Mouse (Mus musculus) urinary bladder, adult 2 months (tissue): ENCODE data around the gene Olfml3. TPM values are rescaled to one million over a fixed set of nuclear protein-coding genes. Genes with fewer than 3 reads are reported as not detected.

Experiments used
- DNase-seq: peaks from one replicate; pipeline ENCODE4 v3.0.0; 2022; ENCODE audit warnings: low spot score
- polyA plus RNA-seq: library from polyadenylated mRNA; depleted of rRNA; stranded (reverse); fragments of >200 nt; gene quantifications from 2 replicates; pipeline ENCODE4 v1.2.3, GENCODE M21; 2012; rRNA removed

Gene Olfml3
- polyA plus RNA-seq, 1 experiment = 23.7 TPM

DNA sequence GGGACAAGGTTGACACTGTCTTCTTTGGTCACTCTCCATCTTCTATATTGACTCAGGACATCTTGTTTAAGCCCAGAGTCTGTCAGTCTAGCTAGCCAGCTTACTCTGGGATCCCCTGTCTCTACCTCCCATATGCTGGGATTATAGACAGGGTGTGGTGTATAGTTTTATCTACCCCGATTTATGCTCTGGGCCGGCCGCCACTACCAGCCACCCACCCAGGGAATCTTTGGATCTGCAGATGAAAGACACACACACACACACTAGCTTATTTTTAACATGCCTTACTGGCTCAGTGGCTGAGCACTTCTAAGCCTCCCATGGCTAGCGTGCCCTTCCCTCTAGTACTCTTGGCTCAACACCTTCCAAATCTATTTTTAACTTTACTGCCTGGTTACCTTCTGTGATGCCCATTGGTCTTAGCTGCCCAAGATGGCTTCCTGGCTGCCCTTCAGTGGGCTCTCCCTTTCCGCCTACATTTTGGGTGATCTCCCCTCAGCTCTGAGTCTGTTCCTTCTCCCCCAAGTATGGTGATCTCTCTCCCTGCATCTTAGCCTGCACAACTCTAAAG lies 28.2 kb downstream of the Olfml3 start:
- no peak for DNase-seq

DNA sequence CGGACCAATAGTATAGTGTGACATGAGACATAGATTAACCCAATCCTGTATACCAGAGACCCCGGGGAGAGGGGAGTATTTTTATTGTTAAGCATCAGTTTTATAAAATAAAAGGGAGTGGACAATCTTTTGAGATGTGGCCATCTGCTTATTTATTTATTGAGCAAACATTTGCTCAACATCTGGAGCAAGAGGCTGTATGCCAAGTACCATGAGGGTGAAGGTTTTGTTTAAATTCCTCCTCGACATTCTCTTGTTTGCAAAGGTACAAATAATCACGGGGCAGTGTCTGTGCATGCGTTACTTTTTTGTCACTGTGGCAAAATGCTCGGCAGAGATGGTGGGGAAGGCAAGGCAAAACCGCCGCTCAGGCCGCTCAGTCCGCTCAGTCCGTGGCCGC lies 32.4 kb downstream of the Olfml3 start:
- no peak for DNase-seq

DNA sequence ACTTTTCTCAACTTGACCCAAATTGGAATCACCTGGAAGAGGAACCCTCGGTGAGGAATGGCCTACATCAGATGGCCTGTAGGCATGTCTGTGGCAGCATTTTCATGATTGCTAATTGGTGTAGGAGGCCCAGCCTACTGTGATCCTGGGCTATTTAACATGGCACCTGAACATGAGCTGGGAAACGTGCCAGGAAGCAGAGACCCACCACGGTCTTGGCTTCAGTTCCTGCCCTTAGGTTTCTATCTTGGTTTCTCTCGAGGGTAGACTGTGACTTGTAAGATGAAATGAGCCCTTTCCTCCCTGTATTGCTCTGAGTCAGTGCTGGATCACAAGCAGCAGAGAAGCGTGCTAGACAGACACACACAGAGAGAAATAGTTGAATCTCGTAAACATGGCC lies 33.1 kb downstream of the Olfml3 start:
- no peak for DNase-seq

DNA sequence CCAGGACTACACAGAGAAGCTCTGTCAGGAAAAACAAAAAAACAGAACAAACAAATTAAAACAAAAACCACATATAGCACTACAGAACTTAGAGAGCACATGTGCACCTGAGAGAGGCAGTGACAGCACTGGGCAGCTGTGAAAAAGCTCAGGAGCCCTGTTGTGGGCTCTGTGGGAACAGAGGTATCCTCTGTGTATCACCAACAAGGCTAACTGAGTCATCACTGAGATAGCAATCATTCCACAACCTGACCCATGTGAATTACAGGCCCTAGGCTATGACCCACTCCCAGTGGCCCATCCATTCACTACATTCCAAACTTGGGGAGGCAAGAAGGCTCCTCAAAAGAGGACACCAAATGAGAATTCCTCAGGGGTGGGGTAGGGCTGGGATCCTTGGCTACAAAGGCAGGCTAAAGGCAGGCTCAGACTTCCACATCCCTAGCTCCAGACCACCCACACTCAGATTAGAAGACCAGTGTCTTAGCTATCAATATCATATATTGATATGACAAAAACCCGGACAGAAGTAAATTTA lies 41.3 kb downstream of the Olfml3 start:
- no peak for DNase-seq

DNA sequence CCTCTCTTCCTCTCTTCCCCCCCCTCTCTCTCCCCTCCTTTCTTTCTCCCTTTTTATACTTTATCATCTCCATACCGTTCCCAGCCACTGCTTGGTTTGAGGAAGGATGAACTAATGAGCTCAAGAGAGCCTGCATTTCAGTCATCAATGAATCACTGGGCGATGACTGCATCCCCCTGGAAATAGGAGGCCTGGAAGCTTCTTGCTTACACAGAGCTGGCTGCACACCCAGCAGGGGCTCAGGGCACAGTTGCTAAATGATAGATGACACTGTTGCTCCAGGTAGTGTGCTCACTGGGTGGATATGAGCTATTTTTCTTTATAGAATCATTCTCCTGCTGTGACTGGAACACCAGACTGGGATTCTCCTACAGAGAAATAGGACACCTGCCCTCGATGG lies 42.2 kb downstream of the Olfml3 start:
- DNase-seq = no peak

DNA sequence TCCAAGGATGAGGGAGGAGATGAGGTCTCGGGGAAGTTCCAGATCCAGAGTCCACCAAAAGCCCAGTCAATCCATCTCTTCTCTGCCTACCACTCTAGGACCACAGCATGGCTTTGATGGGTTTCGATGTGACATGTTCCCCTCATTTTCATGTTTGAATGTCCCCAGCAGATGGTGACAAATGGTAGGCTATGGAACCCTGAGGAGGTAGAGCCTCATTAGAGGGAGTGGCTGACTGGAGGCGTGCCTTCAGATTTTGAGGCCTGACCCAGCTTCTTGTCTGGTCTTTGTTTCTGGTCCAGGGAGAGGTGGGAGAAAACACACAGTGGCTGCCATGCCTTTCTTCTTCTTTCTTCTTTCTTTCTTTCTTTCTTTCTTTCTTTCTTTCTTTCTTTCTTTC lies 47.3 kb downstream of the Olfml3 start:
- DNase-seq = no peak

DNA sequence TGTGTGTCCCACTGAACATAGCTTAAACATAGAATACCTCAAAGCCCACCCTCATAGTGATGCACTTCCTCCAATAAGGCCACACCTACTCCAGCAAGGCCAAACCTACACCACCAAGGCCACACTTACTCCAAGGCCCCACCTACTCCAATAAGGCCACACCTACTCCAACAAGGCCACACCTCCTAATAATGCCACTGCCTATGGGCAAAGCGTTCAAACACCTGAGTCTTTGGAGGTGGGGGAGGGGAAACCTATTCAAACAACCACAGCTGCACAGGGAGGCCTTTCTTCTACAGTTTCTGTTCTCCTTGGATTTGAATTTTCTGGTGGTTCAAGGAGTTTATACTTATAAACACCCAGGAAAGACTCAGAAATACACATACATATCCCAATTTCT lies 48.8 kb downstream of the Olfml3 start:
- no peak for DNase-seq

DNA sequence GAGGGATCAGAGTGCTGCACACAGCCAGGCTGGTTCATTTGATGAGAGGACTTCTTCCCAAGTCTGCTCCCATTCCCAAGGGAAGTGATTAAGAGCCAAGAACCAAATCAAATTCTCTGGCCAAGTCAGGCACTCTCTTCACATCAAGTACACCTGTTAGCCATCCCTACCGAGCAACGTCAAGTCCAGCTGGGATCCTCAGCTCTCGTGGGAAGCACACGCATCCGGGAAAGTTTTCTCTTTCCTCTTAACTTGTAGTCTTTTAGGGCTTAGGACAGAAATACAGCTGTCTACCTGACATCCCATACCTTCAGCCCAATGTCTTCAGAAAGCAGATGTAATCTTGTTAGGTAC lies 53.9 kb downstream of the Olfml3 start:
- no peak for DNase-seq

DNA sequence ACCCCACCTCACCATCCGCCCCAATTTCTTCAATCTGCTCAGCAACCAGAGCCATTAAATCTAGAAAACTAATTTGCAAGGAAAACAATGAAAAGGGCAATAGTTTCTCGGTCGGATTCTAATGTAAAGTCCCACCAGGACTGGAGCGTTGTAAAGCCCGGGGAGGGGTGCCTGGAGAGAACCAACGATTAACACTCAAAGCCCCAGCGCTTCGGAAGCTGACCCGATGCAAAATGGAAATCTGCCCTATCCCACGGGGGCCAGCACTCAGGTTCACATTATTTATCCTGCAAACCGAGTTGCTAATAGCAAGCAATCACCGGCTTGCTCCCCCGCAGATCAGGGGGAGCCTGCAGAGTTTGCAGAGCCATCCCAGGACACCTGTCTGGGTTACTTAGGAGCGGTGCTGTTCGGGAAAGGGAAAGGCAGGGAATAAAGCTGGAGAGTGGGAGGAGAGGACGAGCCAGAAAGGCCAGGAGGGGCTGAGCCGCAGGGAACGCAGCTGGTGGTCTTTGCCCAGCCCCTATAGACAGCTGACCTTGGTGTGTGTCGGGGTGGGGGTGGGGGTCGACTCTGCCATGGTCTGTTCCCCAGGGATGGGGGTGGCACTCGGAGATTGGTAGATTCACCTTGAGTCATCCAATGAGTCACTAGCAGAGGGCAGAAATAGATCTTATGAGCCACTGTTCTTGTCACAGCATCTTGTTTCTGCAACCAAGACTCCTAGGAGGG lies 54.4 kb downstream of the Olfml3 start:
- DNase-seq = no peak

DNA sequence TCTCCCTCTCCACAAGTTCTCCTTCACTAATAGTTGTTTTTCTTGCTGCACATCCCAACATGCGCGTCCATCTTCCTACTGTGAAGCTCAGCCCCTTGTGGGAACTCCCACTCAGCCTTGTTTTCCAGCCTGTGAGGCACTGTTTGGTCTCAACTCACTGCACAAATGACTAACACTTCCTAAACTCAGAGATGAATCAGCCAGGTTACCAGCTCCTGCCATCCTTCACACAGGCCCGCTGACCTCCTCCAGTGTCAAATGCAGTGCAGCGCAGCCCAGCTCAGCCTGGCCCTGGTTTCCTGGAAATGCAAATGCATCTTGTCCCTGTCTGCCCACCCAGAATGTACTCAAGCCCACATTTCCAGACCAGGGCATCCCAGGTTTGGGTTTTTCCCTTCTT lies 55.3 kb downstream of the Olfml3 start:
- no peak for DNase-seq

DNA sequence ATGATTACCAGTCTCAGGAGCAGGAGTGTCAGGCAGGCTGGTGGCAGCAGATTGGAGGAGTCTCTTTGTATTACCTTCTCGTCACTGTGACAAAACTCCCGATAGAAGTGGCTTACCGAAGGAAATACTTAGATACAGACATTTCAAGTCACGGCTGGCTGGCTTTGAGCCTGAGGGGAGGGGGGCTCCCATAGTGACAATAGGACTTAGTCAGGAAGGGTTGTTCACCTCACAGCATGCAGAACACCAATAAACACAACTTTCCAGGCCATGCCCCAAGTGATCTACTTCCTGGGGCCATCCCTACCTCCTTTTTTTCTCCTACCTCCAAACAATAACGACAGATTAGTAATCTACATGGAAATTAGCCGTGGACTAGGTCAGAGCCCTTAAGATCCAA lies 59.0 kb downstream of the Olfml3 start:
- no peak for DNase-seq

DNA sequence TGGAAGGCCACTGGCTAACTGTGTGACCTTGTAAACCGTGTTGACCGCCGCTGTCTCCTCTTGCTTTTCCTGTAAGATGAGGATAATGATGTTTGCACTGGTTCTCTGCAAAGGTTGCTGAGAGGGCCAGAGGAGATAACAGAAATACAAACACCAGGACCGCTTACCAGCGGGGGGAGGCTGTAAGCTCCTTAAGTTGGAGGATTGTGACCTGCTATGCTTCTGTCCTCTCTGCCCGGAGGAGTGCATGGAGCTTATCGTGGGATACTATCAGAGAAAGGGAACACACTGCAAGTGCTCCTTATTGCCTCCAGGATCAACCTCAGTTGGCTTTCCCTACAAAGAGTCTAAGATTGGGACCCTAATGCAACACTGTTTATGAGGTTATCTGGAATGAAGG lies 65.1 kb downstream of the Olfml3 start:
- no peak for DNase-seq

Other genes with a start within 250 kb of the Olfml3 start
- 0.01 and 0.03 TPM in 2 replicates for gene Syt6, start 162.8 kb downstream of the Olfml3 start, polyA plus RNA-seq
- gene Atg4a-ps, start 91.9 kb downstream of the Olfml3 start, polyA plus RNA-seq = 0.28 and 0.41 TPM in 2 replicates
- gene Gm10964, start 1.4 kb upstream of the Olfml3 start, polyA plus RNA-seq = not detected in 2 replicates
- gene Hipk1, start 53.6 kb upstream of the Olfml3 start, polyA plus RNA-seq = 31.6 and 44.1 TPM in 2 replicates
- gene Dclre1b, start 71.4 kb upstream of the Olfml3 start, polyA plus RNA-seq = 7.5 and 8.1 TPM in 2 replicates
- 20.5 and 22.3 TPM in 2 replicates for gene Ap4b1, start 71.5 kb upstream of the Olfml3 start, polyA plus RNA-seq
- 0.06 and 0.34 TPM in 2 replicates for gene Gm43064, start 71.6 kb upstream of the Olfml3 start, polyA plus RNA-seq
- 0.18 and 0.19 TPM in 2 replicates for gene Bcl2l15, start 94.6 kb upstream of the Olfml3 start, polyA plus RNA-seq
- 1.6 and 1.7 TPM in 2 replicates for gene Ptpn22, start 121.8 kb upstream of the Olfml3 start, polyA plus RNA-seq
- 6.6 and 7.9 TPM in 2 replicates for gene Rsbn1, start 176.1 kb upstream of the Olfml3 start, polyA plus RNA-seq
- 12.0 and 13.6 TPM in 2 replicates for gene Phtf1, start 230.1 kb upstream of the Olfml3 start, polyA plus RNA-seq